Mouse (Mus musculus) CH12.LX (cell line): ENCODE measurements at regions not wholly inside any gene's neighbourhood (a gene's known extent, or its start where the extent isn't known, plus 50 kb on each side); places are given as distances from the start of the nearest gene placed in this dataset.
A peak's percentile ranks its signal among the peaks of the same experiment; 100 is the strongest.

ENCODE experiments used
- DNase-seq: peaks from one replicate; pipeline ENCODE4 v3.0.0-alpha.2; 2013; ENCODE audit errors: extremely low read depth
- H3K27ac ChIP-seq: 2 replicates; pipeline ENCODE4 v1.5.1; 2012; ENCODE audit warnings: low read depth, mild to moderate bottlenecking, control low read depth, moderate library complexity; ENCODE audit not compliant: insufficient read depth
- H3K27me3 ChIP-seq: replicated peaks from 2 replicates; pipeline ENCODE3; 2012; ENCODE audit warnings: inconsistent platforms
- H3K36me3 ChIP-seq, 2 experiments: replicated peaks in 1 of 2; 2 replicates each; pipeline versions ENCODE3 to v1.6.1; 2012; ENCODE audit warnings: inconsistent platforms in 1 of 2, low read length in 1 of 2, mild to moderate bottlenecking in 1 of 2, mixed read lengths in 1 of 2, moderate library complexity in 1 of 2; ENCODE audit not compliant: control insufficient read depth in 1 of 2, insufficient read depth in 1 of 2
- H3K4me1 ChIP-seq, 2 experiments: 2 replicates each; pipeline ENCODE4 v1.6.1; 2012; ENCODE audit warnings: inconsistent platforms in 1 of 2, moderate library complexity in 1 of 2; ENCODE audit not compliant: insufficient read depth in 2 of 2, control insufficient read depth in 1 of 2
- H3K4me2 ChIP-seq: 2 replicates; pipeline ENCODE4 v1.6.1; 2012; ENCODE audit warnings: low read depth, mild to moderate bottlenecking, control low read depth; ENCODE audit not compliant: poor library complexity, insufficient read depth, severe bottlenecking
- H3K4me3 ChIP-seq, 3 experiments: fragments of 150-350 bp in 1 of 3; sonication (generic) in 1 of 3; replicated peaks in 1 of 3; 2 replicates each; pipeline versions ENCODE3 to v1.5.1; 2011 to 2012; ENCODE audit warnings: low read depth in 2 of 3, low read length in 2 of 3, mild to moderate bottlenecking in 2 of 3, moderate library complexity in 2 of 3, control low read depth in 1 of 3, improper control_type of control experiment in 1 of 3, inconsistent platforms in 1 of 3, mixed read lengths in 1 of 3; ENCODE audit not compliant: poor library complexity in 1 of 3
- H3K79me2 ChIP-seq: replicated peaks from 2 replicates; pipeline ENCODE4 v1.6.1; 2012; ENCODE audit warnings: mild to moderate bottlenecking, moderate library complexity; ENCODE audit not compliant: control insufficient read depth, poor library complexity, insufficient read depth, severe bottlenecking; ENCODE audit errors: extremely low read depth
- H3K9ac ChIP-seq: 2 replicates; pipeline ENCODE4 v1.6.1; 2012; ENCODE audit warnings: low read depth, mild to moderate bottlenecking, control low read depth, moderate library complexity; ENCODE audit not compliant: insufficient read depth
- H3K9me3 ChIP-seq: replicated peaks from 2 replicates; pipeline ENCODE3; 2012; ENCODE audit warnings: low read length, inconsistent platforms, mixed read lengths
- BHLHE40 ChIP-seq: IDR thresholded peaks from 2 replicates; pipeline ENCODE4 v1.6.1; 2011; ENCODE audit warnings: mild to moderate bottlenecking, low read depth, low read length, improper control_type of control experiment
- CHD1 ChIP-seq: IDR thresholded peaks from 2 replicates; pipeline ENCODE4 v1.6.1; 2012; ENCODE audit warnings: low read depth, low read length, improper control_type of control experiment, inconsistent platforms
- ELF1 ChIP-seq: IDR thresholded peaks from 2 replicates; pipeline ENCODE4 v1.6.1; 2014; ENCODE audit warnings: low read depth, mild to moderate bottlenecking, inconsistent platforms, low read length, improper control_type of control experiment
- ETS1 ChIP-seq: conservative IDR thresholded peaks from 2 replicates; pipeline ENCODE4 v1.6.1; 2012; ENCODE audit warnings: low read depth, mild to moderate bottlenecking, inconsistent platforms, low read length, improper control_type of control experiment, moderate library complexity
- HCFC1 ChIP-seq: IDR thresholded peaks from 2 replicates; pipeline ENCODE4 v1.6.1; 2012; ENCODE audit warnings: low read depth, mild to moderate bottlenecking, inconsistent platforms, low read length, improper control_type of control experiment
- IRF4 ChIP-seq: IDR thresholded peaks from 2 replicates; pipeline ENCODE4 v1.6.1; 2014; ENCODE audit warnings: low read depth, mild to moderate bottlenecking, inconsistent platforms, low read length, improper control_type of control experiment
- JUN ChIP-seq: IDR thresholded peaks from 2 replicates; pipeline ENCODE4 v1.6.1; 2011; ENCODE audit warnings: low read depth, mild to moderate bottlenecking, low read length, improper control_type of control experiment, moderate library complexity; ENCODE audit not compliant: insufficient read depth
- JUND ChIP-seq: conservative IDR thresholded peaks from 2 replicates; pipeline ENCODE4 v1.6.1; 2011; ENCODE audit warnings: low read depth, low read length, improper control_type of control experiment
- MAFK ChIP-seq: IDR thresholded peaks from 2 replicates; pipeline ENCODE4 v1.6.1; 2011; ENCODE audit warnings: low read length, improper control_type of control experiment; ENCODE audit not compliant: insufficient replicate concordance
- MAX ChIP-seq: IDR thresholded peaks from 2 replicates; pipeline ENCODE4 v1.6.1; 2011; ENCODE audit warnings: low read length, improper control_type of control experiment
- MEF2A ChIP-seq: IDR thresholded peaks from 2 replicates; pipeline ENCODE4 v1.6.1; 2014; ENCODE audit warnings: low read depth, mild to moderate bottlenecking, inconsistent platforms, low read length, improper control_type of control experiment, borderline replicate concordance
- MXI1 ChIP-seq: IDR thresholded peaks from 2 replicates; pipeline ENCODE4 v1.6.1; 2011; ENCODE audit warnings: mild to moderate bottlenecking, low read depth, low read length, improper control_type of control experiment
- NELFE ChIP-seq: IDR thresholded peaks from 2 replicates; pipeline ENCODE4 v1.6.1; 2011; ENCODE audit warnings: low read depth, low read length, improper control_type of control experiment
- PAX5 ChIP-seq: IDR thresholded peaks from 2 replicates; pipeline ENCODE4 v1.6.1; 2012; ENCODE audit warnings: low read length, inconsistent platforms, mixed read lengths
- POLR2AphosphoS2 ChIP-seq: IDR thresholded peaks from 2 replicates; pipeline ENCODE4 v1.6.1; 2011; ENCODE audit warnings: low read depth, low read length, improper control_type of control experiment
- RAD21 ChIP-seq: IDR thresholded peaks from 2 replicates; pipeline ENCODE4 v1.6.1; 2011; ENCODE audit warnings: low read depth, mild to moderate bottlenecking, low read length, improper control_type of control experiment, moderate library complexity
- RCOR1 ChIP-seq: conservative IDR thresholded peaks from 2 replicates; pipeline ENCODE4 v1.6.1; 2012; ENCODE audit warnings: low read depth, mild to moderate bottlenecking, inconsistent platforms, low read length, improper control_type of control experiment
- SMC3 ChIP-seq: IDR thresholded peaks from 2 replicates; pipeline ENCODE4 v1.6.1; 2011; ENCODE audit warnings: low read depth, low read length, improper control_type of control experiment
- TBP ChIP-seq: conservative IDR thresholded peaks from 2 replicates; pipeline ENCODE4 v1.6.1; 2011; ENCODE audit warnings: low read depth, low read length, improper control_type of control experiment
- UBTF ChIP-seq: IDR thresholded peaks from 2 replicates; pipeline ENCODE4 v1.6.1; 2012; ENCODE audit warnings: low read depth, mild to moderate bottlenecking, inconsistent platforms, low read length, improper control_type of control experiment, moderate library complexity
- ZC3H11A ChIP-seq: IDR thresholded peaks from 2 replicates; pipeline ENCODE4 v1.6.1; 2012; ENCODE audit warnings: low read depth, mild to moderate bottlenecking, inconsistent platforms, low read length, improper control_type of control experiment
- ZMIZ1 ChIP-seq: IDR thresholded peaks from 2 replicates; pipeline ENCODE4 v1.6.1; 2012; ENCODE audit warnings: low read depth, mild to moderate bottlenecking, inconsistent platforms, low read length, improper control_type of control experiment
- ZNF384 ChIP-seq: IDR thresholded peaks from 2 replicates; pipeline ENCODE4 v1.6.1; 2012; ENCODE audit warnings: low read depth, low read length, improper control_type of control experiment, inconsistent platforms
- dilution Hi-C: fragments of 300-500 bp; cut with MboI; formaldehyde crosslinking; loops from 2 replicates; pipeline ENCODE4 v1.14.3; 2020; ENCODE audit warnings: low sequenced_read_pairs; ENCODE audit not compliant: extremely low pct_unique_long_range_greater_than_20kb, extremely low pct_ligation_motif_present
- in situ Hi-C: fragments of 300-500 bp; cut with MboI; formaldehyde crosslinking; loops from 3 replicates; pipeline ENCODE4 v1.14.3; 2019; ENCODE audit warnings: low sequenced_read_pairs, low pct_ligation_motif_present, low pct_unique_long_range_greater_than_20kb, mixed read lengths

GRCm38 (mm10) chr4:47838411-47838810 lies 206.5 kb upstream of the Nr4a3 start:
- dilution Hi-C loops = no loop called here
- peak; percentile 68 for DNase-seq
- in situ Hi-C loops = no loop called here

GRCm38 (mm10) chr4:47842128-47842656 lies 202.8 kb upstream of the Nr4a3 start:
- in situ Hi-C loops (no loop called here), dilution Hi-C loops (no loop called here)
- no peak for DNase-seq
- Histone ChIP-seq H3K4me1 (peaks cover 0 to 33% of the 10 kb centered on the region in 2 experiments; a peak in 2 of 4 replicates), H3K79me2 (no peaks in the 10 kb centered on the region), H3K27me3 (no peaks in the 10 kb centered on the region), H3K4me3 (no peak overlapping the region), H3K9ac (no peak overlapping the region), H3K9me3 (no peaks in the 10 kb centered on the region), H3K4me2 (no peak overlapping the region), H3K27ac (no peak overlapping the region), H3K36me3 (no peaks in the 10 kb centered on the region)
- no peak for TF ChIP-seq MXI1
- no peak for TF ChIP-seq RAD21
- no peak for TF ChIP-seq ELF1
- no peak for TF ChIP-seq CHD1
- TF ChIP-seq HCFC1 = no peak

More at GRCm38 (mm10) chr4:47838411-47838810, 206.5 kb upstream of the Nr4a3 start:
- H3K27me3 ChIP-seq = no peaks in the 10 kb centered on the region
- TF ChIP-seq RCOR1 = no peak
- TF ChIP-seq ETS1 = peak; percentile 80
- TF ChIP-seq IRF4 = peak; percentile 12; the same call in 1 of the 2 replicates
- TF ChIP-seq JUND = no peak
- TF ChIP-seq JUN = peak; percentile 47; the same call in 1 of the 2 replicates
- TF ChIP-seq NELFE = no peak
- no peak for TF ChIP-seq ZMIZ1
- TF ChIP-seq BHLHE40 = 0 out of 2 replicates have a peak, but pooled peaks have one; percentile 20
- TF ChIP-seq, all 38 proteins: peak for 4
- Histone ChIP-seq H3K27ac (no peak overlapping the region), H3K79me2 (no peaks in the 10 kb centered on the region), H3K36me3 (no peaks in the 10 kb centered on the region), H3K9me3 (no peaks in the 10 kb centered on the region), H3K4me2 (no peak overlapping the region), H3K9ac (no peak overlapping the region), H3K4me1 (peaks cover 4 to 32% of the 10 kb centered on the region in 2 experiments; a peak in 2 of 4 replicates), H3K4me3 (no peak overlapping the region)

DNA sequence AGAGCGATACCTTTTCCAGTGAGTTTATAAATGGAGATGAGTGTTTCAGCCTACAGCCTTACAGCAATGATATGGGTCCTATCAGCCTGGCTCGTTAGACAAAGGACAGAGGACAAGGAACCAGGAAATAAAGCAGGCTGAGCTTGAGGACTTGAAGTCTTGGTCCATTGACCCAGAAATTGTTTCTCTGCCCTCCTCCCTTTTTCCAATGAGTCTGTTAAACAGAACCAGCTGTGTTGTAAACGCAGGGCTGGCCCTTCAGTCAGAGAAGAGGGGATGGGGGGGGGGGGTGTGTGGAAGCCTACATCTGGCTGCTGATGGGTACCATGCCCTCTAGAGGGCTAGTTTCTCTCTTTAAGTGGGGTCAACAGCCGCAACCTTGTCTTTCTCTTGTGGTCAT lies 199.7 kb upstream of the Nr4a3 start:
- in situ Hi-C loops (no loop called here), dilution Hi-C loops (no loop called here)
- no peak for DNase-seq
- Histone ChIP-seq H3K36me3 (no peaks in the 10 kb centered on the region), H3K4me3 (no peak overlapping the region), H3K27ac (no peak overlapping the region), H3K9ac (no peak overlapping the region), H3K27me3 (no peaks in the 10 kb centered on the region), H3K79me2 (no peaks in the 10 kb centered on the region), H3K4me1 (peaks cover 0 to 21% of the 10 kb centered on the region in 2 experiments; a peak in 2 of 4 replicates), H3K9me3 (no peaks in the 10 kb centered on the region), H3K4me2 (no peak overlapping the region)
- no peak for TF ChIP-seq ZNF384
- no peak for TF ChIP-seq ZC3H11A
- no peak for TF ChIP-seq PAX5
- TF ChIP-seq JUN = no peak
- no peak for TF ChIP-seq NELFE
- TF ChIP-seq MAFK = no peak
- TF ChIP-seq JUND = no peak
- no peak for TF ChIP-seq RCOR1
- TF ChIP-seq POLR2AphosphoS2 = no peak
- no peak for TF ChIP-seq MEF2A
- no peak for TF ChIP-seq TBP
- TF ChIP-seq SMC3 = no peak
- no peak for TF ChIP-seq MXI1
- no peak for TF ChIP-seq UBTF
- no peak for TF ChIP-seq MAX
